22 mouse cellular contexts compared by ENCODE assay signal in the genomic region with DNA sequence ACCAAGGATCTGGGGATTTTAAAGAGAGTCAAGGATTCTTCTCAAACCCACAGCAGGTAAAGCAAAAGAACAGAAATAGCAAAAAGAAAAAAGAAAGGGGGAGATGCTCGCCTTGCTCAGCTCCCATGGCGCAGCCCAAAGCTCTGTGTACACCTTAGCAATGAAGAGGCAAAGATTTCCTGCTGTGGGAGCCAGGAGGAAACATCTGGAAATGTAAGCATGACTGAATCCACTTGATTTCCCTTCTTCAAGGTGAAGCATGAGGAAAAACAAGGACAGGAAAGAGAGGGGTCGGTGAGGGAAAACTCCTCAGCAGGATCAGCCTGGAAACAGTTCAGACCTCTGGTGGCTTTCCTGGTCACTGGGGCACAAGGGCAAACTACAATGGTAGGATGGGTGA. TPM values are rescaled to one million over a fixed set of nuclear protein-coding genes. Genes with fewer than 3 reads are reported as not detected.
"Had no signal": no experiment of that assay in that cellular context is flagged by ENCODE, and none has a peak within 500 bp of the region (broad histone marks: within the 10 kb centered on the region; RNA-seq: fewer than 3 reads in every experiment).

No protein-coding gene starts in this region.

- H3K4me3 ChIP-seq: left cerebral cortex, adult 2 months; liver, embryonic 13.5 days; megakaryocyte, embryonic 14.5 days; midbrain, embryonic 10.5 days; midbrain, embryonic 13.5 days; myocyte; neural tube, embryonic 13.5 days; stomach, embryonic 15.5 days had no signal

- H3K4me2 ChIP-seq: liver, embryonic 13.5 days; midbrain, embryonic 13.5 days; neural tube, embryonic 13.5 days; stomach, embryonic 15.5 days had no signal

- H3K9ac ChIP-seq: liver, embryonic 13.5 days; midbrain, embryonic 13.5 days; neural tube, embryonic 13.5 days; stomach, embryonic 15.5 days had no signal

- H3K4me1 ChIP-seq: liver, embryonic 13.5 days had no signal

- H3K9me3 ChIP-seq: liver, embryonic 13.5 days; megakaryocyte, embryonic 14.5 days; midbrain, embryonic 10.5 days; midbrain, embryonic 13.5 days; neural tube, embryonic 13.5 days; stomach, embryonic 15.5 days had no signal

- H3K36me3 ChIP-seq: liver, embryonic 13.5 days; midbrain, embryonic 10.5 days; midbrain, embryonic 13.5 days; neural tube, embryonic 13.5 days; stomach, embryonic 15.5 days had no signal

- ATAC-seq: lung, postnatal 0 days; midbrain, embryonic 13.5 days; midbrain, embryonic 16.5 days had no signal

- DNase-seq: kidney, postnatal 25 days; layer of hippocampus, postnatal 36 days; liver, embryonic 13.5 days; lung, adult 2 months; lung, postnatal 36 days; retina, postnatal 1 day; right cerebral cortex, postnatal 25 days; spleen, adult 18-20 months; thymus, postnatal 25 days had no signal

- H3K27ac ChIP-seq: kidney, postnatal 0 days; left cerebral cortex, adult 2 months; liver, embryonic 13.5 days; midbrain, embryonic 10.5 days; midbrain, embryonic 13.5 days; neural tube, embryonic 13.5 days; stomach, embryonic 15.5 days had no signal

RNA-seq across cellular contexts. Expression of a gene that starts 5.2 kb away (rescaled TPM):
- total RNA-seq: monocyte, adult 5-6 weeks; neutrophil, adult 5-6 weeks had no signal
- polyA plus RNA-seq: liver, adult 2 months; myocyte had no signal
